Mouse (Mus musculus): Measurements from ENCODE around the gene Ltc4s.

The Ltc4s gene

GRCm38 (mm10) chr11:50238324-50238723 is at the start of gene Ltc4s:
Gene Ltc4s, minus strand, starts transcription at chr11:50238616.
- peak in 1 of 2 experiments; percentile 64 for DNase-seq (ENCODE audit: low spot score in 2 of 2)

DNA sequence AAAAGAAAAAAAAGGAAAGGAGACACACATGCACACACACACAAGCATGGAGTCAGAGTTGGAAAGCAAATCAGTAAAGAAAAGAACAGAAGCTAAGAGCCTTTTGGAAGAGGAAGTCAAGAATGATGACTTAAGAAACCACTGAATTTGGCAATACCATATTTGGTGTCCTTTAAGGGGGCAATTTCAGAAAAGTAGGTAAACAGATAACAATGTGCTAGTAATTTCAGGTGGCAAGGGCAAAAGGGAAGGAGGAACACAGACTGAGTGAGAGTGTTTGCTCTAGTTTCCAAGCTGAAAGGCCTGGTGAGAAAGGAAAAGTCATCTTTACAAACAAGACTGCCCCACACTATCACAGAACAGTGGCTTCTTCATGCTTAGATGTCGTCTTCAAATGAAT is 48.0 kb upstream of the Ltc4s start:
- DNase-seq (ENCODE audit: low spot score in 2 of 2), result no peak

DNA sequence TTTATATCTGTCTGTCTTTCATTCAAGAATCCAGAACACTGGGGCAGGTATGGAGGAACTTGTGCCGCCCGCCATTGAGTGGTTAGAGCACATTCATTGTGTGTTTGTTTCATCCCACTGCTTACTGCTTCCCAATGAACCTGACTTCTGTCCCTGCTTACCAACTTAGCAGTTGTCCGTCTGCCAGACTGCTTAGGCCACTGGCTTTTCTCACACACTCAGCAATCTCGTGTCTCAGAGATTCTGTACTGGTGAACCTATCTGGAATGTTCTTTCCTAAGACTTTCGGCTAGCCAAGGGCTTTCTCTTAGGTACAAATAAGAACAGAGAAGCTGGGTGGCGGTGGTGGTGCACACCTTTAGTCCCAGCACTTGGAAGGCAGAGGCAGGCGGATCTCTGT is 47.3 kb upstream of the Ltc4s start:
- DNase-seq (ENCODE audit: low spot score in 2 of 2), result no peak

- DNase-seq (ENCODE audit: low spot score in 2 of 2), result no peak
These were observed 46.8 kb upstream of the Ltc4s start for GRCm38 (mm10) chr11:50285263-50285662.

DNA sequence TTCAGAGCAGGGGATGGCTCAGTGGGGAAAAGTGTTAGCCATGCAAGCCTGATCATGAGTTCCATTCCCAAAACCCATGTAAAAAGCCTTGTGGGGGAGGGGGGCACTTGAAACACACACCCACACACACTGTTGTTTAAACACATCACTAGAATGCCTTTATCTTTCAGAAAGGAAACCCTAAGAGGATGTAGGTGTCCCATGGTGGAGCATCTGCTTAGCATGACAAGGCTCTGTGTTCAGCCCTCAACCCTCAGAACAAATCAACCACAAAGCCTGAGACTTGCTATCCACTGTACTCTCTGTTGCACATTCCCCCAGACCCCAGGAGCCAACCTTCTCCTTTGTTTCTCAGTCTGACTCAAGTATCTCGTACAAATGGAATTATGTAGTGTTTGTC is 41.6 kb upstream of the Ltc4s start:
- no peak for DNase-seq (ENCODE audit: low spot score in 2 of 2)

DNA sequence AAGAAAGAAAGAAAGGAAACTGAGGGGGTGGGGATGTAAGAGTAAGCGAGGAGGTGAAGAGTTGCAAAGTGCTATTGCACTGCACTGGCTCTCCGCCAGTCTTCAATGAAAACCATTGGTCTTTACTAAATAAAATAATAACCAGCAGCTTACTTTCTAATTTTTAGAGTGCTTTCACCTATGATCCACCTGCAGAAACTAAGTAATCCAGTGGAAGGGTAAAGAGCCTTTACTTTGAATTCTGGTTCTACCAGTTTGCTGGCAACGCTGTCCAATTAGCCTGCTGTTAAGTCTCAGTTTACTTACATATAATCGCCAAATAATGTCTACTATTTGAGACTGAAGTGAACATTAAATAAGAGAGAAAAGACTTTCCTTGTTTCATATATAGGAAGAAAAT is 40.6 kb upstream of the Ltc4s start:
- no peak for DNase-seq (ENCODE audit: low spot score in 2 of 2)

DNA sequence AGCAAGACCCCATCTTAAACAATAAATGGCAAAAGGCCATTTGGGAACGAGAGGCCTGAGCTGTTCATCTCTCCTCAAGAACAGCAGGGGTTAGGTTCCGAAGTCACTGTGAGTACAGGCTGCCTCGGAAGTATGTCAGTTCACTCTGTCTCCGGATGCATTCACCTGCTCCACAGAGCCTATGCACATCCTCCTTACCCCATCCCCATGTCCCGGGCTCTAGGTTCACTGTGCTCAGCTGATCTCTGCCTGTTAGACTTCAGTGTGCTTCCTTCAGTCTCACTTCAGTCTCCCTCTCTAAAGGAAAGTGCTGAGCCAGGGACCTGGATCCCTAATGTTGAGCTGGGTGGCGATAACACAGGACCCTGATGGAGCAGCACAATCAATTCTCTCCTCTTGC is 39.3 kb upstream of the Ltc4s start:
- DNase-seq (ENCODE audit: low spot score in 2 of 2), result no peak

DNA sequence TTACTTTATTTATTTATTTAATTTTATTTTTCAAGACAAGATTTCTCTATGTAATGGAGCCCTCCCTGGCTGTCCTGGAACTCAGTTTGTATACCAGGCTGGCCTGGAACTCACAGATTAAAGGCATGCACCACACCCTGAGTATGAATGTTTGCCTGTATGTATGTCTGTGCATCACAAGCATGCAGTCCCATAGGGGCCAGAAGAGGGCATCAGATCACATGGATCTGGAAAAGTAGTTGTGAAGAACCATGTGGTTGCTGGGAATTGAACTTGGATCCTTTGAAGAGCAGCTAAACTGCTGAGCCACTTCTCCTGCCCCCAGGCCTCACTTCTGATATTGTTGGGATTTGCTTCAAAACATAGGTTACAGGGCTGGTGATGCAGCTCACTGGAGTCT is 38.6 kb upstream of the Ltc4s start:
- DNase-seq (ENCODE audit: low spot score in 2 of 2), result no peak

- DNase-seq (ENCODE audit: low spot score in 2 of 2), result no peak
These were observed 37.2 kb upstream of the Ltc4s start for GRCm38 (mm10) chr11:50275568-50276151.

- no peak for DNase-seq (ENCODE audit: low spot score in 2 of 2)
These were observed 36.7 kb upstream of the Ltc4s start for GRCm38 (mm10) chr11:50275077-50275476.

- DNase-seq (ENCODE audit: low spot score in 2 of 2), result no peak
These were observed 34.4 kb upstream of the Ltc4s start for GRCm38 (mm10) chr11:50272819-50273218.

DNA sequence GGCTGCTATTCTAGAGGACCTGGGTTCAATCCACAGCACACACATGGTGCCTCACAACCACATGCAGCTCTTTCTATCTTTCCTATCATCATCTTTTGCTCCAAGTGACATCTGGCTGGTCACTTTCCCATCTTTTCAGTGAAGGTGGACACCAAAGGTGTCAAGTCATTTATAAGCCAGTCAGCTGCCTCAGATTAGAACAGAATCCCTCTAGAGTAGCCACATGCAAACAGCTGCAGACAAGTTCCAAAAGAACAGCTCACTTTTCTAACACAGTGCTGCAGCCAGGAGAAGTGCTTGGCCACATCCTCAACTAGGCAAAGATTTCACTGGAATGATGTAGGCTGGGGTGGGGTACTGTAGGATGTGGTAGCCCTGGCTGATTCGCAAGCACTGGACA is 31.5 kb upstream of the Ltc4s start:
- no peak for DNase-seq (ENCODE audit: low spot score in 2 of 2)

- DNase-seq (ENCODE audit: low spot score in 2 of 2), result peak in 1 of 2 experiments; percentile 31
These were observed 30.7 kb upstream of the Ltc4s start for GRCm38 (mm10) chr11:50269163-50269562.

DNA sequence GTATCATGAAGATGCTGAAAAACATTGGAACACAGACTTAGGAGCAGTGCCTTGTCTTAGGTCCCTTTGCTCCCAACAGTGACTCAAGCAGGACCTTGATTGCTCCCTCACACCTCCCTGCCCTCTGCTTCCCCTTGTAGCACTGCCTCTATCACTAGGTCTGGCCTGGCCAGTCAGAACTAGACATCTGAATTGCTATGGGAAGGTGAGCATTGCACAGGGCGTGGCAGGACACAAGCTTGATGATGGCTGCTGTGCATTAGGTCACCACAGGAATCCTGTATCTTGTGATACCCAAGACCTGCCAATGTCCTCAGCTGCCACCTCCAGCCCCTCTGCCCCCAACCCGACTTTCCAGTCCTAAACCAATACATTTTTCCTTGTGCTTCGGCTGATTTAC is 28.6 kb upstream of the Ltc4s start:
- DNase-seq (ENCODE audit: low spot score in 2 of 2), result no peak

DNA sequence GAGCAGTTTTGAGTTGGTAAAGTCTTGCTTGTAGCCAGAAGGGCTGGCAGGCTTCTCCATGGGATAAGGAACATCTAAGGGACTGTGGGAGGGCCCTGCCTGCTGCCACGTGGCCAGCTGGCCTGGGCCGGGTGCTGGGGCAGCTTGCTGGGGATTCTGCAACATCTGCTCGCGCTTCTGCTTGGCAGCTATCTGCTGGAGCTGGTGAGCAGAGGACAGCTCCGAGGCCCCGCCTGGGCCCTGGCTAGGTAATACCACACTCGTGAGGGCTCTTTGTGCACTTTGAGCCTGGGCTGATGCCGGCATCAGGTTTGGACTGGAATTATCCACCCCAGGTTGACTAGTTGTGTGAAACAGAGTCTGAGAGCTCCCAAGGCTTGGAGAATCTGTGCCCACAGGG is 27.5 kb upstream of the Ltc4s start:
- no peak for DNase-seq (ENCODE audit: low spot score in 2 of 2)

GRCm38 (mm10) chr11:50263198-50263597 is 24.8 kb upstream of the Ltc4s start:
- DNase-seq (ENCODE audit: low spot score in 2 of 2), result no peak

GRCm38 (mm10) chr11:50262020-50262419 is 23.6 kb upstream of the Ltc4s start:
- DNase-seq (ENCODE audit: low spot score in 2 of 2), result no peak

- DNase-seq (ENCODE audit: low spot score in 2 of 2), result no peak
These were observed 19.9 kb upstream of the Ltc4s start for GRCm38 (mm10) chr11:50258310-50258709.

GRCm38 (mm10) chr11:50256615-50257014 is 18.2 kb upstream of the Ltc4s start:
- no peak for DNase-seq (ENCODE audit: low spot score in 2 of 2)

DNA sequence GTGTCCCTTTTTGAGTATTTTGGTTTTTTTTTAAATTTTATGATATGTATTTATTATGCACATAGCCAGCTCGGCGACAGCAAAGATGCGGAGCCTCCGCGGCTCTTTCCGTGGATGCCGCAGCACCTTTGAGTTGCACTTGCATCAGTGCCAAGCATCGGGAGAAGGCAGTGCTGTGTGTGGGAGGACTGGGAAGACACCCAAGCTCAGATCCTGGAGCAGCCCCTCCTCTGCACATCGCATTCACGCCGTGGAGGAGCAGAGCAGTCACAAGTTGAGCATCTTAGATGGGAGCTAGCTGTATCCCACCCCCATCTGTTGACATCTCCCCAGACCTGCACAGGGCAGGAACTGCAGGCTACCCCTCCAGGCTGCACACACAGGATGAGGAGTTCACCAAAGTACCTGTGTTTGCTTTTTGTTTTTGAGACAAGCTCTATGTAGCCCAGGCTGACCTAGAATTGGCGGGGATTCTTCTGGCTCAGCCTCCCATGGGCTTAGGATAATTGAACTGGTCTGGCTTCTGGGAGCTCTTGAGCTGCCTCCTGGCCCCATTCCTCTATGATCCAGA is 15.7 kb upstream of the Ltc4s start:
- no peak for DNase-seq (ENCODE audit: low spot score in 2 of 2)

DNA sequence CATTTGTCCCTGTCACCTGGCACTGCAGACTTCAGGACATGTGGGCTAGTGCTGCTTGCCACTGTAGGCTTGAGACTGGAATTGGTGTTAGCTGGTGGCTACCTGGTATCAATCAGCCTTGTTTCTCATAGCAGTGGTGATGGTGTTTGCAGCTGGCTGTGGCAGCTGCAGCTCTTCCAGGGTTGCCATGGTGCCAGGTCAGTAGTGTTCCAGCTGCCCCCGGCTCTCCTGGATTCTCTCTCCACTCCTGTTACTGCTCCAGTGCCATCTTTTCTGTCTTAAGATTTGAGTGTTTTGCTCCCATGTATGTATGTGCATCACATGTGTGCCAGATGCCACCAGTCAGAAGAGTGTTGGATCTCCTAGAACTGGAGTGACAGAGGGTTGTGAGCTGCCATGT is 15.0 kb upstream of the Ltc4s start:
- no peak for DNase-seq (ENCODE audit: low spot score in 2 of 2)

DNA sequence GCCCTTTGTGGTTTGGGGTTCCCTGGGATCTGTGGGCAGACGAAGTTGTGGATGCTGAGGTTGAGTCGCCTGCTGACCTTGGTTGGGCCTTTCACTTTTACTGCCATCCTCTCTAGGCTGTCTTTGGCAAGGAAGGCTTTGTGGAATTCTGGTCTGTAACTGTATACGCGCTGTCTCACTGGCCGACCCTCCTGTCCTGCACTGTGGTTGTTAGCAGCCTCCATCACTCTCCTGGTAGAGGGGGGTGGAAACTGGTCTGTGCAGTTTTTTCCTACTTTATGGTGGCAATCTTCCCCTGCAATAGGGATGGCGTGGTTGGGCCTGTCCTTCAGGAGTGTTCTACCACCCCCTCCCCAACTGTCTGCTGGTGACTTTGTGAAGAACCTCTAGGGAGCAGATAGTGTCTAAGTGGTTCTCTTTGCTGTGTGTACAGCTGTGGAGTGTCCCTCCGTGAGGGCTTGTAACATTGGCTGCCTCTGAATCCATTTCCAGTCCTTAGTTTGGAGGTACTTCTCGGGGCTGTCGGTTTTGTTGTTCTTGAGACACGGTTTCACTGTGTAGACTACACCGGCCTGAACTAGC is 14.4 kb upstream of the Ltc4s start:
- no peak for DNase-seq (ENCODE audit: low spot score in 2 of 2)

GRCm38 (mm10) chr11:50252166-50252565 is 13.8 kb upstream of the Ltc4s start:
- no peak for DNase-seq (ENCODE audit: low spot score in 2 of 2)

Measured in spleen, postnatal 4 days (tissue).